Mouse (Mus musculus) c-Kit-positive CD71-negative TER-119-negative erythroid progenitor cells, embryonic 14.5 days (primary cell): Measurements from ENCODE around the gene Ccdc69.
A peak's percentile ranks its signal among the peaks of the same experiment; 100 is the strongest.
"Not testable (repeated sequence)": the region's sequence is repeated elsewhere in the genome, so short reads cannot be mapped to it uniquely, and the experiment has no call there.

Experiments
- DNase-seq: peaks from one replicate; pipeline ENCODE4 v3.0.0-alpha.2; 2013; ENCODE audit warnings: low read depth

The Ccdc69 gene

DNA sequence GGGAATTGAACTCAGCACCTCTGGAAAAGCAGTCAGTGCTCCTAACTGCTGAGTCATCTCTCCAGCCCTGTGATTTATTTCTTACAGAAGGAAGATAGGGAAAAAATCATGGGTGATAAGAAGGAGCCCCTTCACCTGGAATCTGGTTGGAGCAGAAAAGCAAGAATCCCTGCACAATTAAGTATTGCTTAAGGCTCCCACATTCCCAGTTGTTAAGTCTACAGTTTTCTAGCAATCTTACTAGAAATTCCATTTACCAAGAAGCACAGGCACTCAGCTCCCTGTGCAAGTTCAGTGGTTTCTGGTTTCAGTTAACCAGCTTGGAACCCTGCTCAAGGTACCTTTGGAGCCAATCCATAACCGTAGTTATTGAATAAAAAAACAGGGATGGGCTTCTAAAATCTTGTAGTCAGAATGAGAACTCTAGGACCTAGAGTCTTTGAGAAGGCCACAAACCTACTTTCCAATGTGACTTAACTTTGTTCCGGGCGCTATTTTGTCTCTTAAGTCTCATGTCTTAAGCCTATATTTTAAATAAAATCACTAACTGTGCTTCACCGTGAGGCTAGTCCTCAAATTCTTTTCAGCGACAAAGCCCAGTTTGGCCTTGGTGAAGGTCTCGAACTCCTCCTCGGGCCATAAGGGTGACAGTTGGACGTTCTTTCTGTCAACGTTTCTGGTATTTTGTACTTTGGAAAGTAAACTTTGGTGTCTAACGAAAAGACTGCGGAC is 19.0 kb upstream of the Ccdc69 start:
- no peak for DNase-seq

DNA sequence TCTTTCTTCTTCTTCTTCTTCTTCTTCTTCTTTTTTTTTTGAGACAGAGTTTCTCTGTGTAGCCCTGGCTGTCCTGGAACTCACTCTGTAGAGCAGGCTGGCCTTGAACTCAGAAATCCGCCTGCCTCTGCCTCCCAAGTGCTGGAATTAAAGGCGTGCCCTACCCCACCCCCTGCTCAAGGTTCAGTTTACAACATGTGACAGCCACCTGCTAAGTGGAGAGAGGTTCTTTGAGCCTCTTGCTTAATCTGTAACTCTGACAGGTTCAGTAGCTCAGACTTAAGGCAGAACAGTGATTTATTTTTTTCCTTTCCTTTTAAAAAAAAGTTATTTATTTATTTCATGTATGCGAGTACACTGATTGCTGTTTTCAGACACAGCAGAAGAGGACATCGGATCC is 18.4 kb upstream of the Ccdc69 start:
- DNase-seq, result not testable (repeated sequence)

DNA sequence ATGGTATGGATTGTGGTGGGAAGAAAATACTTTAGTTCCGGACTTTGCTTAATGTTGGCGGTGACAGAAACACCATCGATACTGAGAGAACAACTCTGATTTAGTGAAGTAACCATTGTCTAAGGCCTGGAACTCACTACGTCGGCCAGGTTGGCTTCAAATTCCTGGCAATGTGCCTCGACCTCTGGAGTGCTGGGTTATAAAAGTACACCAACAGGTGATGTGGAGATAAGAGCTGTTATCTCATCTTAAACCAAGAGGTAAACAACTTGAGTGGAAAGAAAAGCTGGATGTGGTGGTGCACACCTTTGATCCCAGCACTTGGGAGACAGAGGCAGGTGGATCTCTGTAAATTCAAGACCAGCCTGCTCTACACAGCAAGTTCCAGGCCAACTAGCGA is 15.2 kb upstream of the Ccdc69 start:
- no peak for DNase-seq

DNA sequence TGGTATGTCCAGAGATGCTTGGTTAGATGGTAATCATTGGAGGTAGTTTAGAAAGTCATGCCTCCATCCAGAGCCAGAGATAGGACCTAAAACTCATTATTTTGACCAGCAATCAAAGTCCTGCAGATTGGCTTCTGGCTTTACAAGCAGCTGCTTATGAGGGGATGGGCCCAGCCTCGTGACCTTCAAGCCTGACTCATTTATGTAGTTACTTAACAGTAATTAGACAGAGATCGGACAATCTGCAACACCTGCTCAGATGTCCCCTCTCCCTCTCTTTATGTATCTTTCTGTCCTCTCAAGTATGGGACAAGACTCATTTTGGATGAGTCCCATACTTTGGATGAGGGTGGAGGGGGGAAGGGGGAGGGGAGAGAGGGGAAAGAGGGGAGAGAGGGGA is 12.0 kb upstream of the Ccdc69 start:
- no peak for DNase-seq

DNA sequence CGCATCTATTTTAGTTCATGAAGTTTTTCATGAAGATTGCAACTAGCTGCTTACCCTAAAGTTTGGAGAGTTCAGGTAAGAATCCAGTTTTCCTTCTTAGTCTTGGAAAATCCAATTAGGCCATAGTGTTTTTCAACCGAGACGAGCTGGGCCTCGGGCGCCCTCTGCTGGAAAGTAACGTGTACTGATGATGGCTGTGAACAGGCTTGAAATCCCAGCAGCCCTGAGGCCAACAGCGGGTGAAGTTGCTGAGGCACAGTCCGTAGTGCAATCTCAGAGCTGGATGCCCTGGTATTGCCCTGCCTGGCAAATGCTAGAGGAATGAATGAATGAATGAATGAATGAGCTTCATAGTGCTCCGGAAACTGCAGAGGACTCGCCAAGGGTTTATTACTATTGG is 9.1 kb upstream of the Ccdc69 start:
- DNase-seq, result peak; percentile 66

DNA sequence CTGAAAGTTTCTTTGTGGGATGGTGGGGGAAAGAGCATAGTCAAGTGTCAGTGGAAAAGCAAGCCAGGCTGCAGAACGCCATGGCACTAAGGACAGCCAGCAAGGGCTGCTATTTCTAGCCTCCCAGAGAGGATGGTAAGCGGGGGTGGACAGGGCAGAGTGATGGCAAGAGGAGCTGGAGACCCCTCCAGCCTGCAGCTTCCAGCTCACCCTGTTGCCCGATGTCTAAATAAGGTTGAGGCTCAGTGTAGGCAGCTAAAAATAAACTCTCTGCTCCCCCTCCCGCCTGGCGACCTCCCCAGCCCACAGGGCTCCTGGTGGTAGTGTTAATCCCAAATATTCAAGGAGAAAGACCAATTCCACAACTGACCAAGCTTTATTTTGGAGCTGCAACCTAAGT is 7.5 kb upstream of the Ccdc69 start:
- no peak for DNase-seq

DNA sequence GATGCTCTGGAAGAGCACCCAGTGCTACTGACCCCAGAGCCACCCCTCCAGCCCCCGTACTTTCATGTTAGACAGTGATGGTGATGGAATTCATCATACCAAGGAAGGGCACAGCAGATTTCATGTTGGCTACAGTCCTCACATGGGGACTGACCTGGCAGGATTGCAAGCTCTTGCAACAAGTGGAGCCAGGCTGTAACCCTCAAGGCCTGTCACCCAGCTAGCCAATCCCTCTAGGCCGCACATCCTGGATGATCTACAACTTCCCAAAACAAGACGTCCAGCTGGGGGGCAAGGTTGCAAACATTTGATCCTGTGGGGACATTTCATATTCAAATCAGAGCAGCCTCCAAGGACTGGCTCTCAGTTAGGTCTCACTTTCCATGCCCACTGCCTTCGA is 6.7 kb upstream of the Ccdc69 start:
- DNase-seq, result no peak

DNA sequence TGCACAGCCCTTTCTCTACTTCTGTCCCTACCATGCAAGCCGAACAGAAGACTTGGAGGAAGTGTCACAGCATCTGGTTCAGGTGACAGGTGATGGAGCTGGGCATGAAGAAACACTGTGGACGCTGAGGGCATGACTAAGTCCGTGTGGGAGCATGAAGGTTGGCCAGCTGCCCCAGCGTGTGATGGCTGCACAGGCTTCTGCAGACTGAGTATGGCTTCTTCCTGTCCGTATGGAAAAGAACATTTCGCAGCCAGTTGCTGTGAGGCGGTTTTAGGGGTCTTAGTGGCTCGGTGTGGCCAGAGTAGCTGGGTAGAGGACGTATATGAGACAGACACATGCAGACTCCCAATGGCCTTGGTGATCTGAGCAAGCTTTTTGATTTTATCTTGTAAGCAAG is 3.3 kb upstream of the Ccdc69 start:
- DNase-seq, result no peak

DNA sequence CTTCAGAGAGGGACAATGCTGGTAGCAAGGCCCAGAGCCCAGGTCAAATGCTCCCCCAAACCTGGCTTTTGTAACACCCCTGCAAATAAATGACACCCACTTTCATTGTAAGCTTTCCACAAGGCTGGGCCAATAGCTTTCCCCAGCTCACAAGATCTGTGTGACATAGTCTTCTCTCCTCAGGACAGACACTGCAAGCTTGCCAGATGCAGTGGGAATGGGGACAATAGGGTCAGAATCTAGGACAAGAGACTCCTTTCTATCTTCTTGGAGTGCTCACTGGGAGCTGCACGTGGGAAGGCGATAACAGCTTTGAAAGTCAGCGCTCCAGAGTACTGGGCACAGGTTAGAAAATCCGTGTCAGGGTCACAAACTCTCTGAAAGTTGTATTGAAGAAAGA is 1.2 kb upstream of the Ccdc69 start:
- no peak for DNase-seq

DNA sequence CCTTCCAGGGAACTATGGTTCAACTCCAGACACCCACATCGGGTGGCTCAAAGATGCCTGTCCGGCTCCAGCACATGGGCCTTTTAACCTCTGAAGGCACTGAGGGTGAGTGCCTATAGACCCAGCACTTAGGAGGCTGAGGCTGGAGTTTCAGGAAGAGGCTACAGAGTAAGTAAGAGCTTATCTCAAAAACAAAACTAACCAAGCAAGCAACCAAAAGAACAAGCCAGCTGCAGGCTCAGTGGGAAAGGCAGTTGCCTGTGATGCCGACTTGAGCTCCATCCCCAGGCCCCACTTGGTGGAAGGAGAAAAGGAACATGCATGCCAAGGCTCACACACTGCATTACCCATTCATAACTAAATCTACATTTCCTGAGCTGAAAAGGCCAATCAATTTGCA is 571 bp upstream of the Ccdc69 start:
- DNase-seq, result no peak

DNA sequence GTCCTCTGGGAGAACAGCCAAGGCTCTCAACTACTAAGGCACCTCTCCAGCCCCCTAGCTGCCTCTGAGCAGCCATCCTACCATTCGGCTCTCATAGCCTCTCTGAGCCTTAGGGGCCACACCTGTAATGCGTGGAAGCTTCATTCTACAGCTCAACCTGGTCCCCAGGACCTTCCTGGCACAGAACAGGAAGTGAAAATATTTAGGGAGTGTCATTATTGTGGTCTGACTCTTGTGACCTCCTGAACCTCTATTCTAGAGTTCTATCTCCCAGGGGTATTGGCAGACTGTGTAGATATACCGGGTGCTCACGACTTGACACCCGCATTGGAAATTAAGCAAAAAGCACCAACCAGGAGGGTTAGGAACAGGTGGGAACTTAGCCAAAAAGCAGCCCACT is 1.7 kb downstream of the Ccdc69 start:
- no peak for DNase-seq

DNA sequence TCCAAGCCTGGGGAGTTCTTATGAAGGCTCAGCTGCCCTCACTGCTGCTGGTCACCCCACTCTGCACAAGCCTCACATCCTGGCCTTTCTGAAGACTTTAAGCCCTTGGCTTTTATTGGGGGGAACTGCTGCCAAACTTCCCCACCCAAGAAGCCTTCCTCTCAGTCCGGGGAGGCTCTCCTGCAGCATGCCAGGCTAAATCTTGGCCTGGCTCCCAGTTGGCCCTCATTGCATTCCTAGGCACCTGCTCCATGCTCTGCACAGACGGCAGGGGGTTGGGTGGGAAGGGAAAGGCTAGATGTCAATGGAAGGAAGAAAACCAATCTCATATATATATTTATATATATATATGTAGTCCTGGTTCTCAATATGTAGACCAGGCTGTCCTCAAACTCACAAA is 2.3 kb downstream of the Ccdc69 start:
- DNase-seq, result no peak

DNA sequence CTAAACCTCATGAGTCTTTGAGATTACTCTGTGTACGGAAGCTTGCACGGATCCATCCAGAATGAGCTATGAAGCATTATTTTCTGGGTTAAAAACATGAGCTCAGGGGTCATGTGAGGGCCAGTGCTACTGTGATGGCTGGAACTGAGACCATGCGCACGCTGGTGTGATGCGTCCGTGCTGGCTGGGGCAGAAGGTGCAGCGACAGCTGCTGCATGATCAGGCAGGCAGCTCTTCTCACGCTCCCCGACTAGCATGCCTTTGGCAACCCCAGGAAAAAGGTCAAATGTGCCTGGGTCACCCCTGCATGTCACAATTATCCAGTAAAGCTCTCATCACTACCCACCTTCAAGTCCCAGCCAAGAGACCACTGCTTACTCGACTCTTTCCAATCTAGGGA is 4.7 kb downstream of the Ccdc69 start:
- no peak for DNase-seq

DNA sequence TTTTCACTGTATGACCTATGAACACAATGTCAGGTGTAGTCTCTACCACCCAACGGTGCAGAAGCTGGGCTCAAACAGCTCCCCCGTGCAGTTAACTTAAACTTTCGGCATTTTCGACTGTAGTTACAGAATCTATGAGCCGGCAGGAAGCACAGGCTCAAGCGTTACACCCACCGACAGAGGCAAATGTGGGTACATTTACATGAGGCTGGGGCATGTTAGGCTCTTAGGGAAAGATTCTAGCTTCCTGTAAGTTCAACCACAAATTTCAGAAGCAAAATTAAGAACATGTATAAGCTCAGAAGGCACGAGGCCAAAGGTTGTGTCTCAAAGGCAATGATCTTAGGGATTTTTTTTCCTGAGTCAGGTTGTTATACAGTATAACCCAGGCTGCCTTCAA is 5.5 kb downstream of the Ccdc69 start:
- no peak for DNase-seq

DNA sequence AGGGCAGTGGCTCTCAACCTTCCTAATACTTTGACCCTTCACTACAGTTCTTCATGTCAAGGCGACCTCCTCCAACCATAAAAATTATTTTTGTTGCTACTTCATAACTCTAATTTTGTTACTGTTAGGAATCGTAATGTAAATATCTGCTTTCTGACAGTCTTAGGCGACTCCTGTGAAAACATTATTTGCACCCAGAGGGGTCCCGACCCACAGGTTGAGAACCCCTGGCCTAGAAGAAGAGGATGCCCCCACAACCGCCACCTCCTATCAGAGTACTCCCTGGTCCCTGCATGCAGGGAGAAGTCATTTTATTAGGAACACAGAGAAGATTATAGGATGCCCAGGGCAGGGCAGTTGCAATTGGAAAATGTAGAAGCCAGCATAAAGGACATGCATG is 6.6 kb downstream of the Ccdc69 start:
- no peak for DNase-seq

DNA sequence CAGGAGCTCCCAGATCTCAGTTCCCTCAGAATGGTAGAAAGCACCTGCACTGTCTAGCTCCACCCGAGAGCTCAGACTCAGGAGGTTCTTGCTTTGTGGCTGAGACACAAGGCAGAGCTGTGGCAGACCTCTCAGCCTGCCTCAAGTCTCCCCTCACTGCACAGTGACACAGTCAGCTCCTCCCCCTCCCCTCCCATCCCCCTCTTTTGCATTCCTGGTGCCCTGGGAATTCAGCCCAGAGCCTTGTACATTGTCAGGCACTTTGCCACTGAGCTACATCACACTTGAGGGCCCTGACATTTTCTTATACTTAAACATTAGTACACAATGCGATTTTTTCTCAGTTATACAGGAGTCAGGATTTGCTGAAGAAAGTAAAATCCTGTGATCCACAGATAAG is 8.9 kb downstream of the Ccdc69 start:
- DNase-seq, result no peak

DNA sequence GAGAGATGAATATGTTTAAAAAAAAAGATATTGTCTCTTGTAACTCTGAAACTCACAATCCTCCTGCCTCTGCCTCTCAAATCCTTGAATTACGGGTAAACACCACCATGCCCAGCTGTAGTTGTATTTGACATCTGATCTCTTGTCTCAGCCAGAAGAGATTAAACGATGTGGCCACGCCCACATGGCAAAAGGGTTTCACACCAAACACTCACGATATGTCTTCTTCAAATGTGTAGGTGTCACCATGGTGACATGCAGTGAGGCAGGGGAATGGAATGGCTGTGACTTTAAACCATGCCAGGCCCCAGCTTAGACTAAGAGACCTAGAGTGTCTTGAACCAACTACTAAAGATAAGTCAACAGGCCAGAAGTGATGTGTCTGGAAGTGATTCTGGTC is 11.0 kb downstream of the Ccdc69 start:
- no peak for DNase-seq

DNA sequence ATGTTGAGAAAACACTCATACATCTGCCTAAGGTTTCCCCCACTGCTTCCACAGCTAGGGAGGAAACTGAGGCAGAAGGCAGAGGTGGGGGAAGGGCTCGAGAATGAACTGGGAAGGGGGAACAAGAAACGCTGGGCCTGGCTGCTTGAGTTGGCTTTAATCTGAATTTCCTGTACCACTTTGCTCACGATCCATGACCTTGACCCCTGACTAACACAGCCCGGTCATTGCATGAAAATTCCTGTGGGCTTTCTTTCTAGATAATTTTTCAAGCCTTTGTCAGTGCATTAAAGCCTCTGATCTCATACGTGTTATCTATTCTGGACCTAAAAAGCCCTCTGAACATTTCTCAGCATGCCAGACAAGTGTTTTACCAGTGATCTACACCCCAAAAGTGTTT is 15.1 kb downstream of the Ccdc69 start:
- DNase-seq, result no peak

DNA sequence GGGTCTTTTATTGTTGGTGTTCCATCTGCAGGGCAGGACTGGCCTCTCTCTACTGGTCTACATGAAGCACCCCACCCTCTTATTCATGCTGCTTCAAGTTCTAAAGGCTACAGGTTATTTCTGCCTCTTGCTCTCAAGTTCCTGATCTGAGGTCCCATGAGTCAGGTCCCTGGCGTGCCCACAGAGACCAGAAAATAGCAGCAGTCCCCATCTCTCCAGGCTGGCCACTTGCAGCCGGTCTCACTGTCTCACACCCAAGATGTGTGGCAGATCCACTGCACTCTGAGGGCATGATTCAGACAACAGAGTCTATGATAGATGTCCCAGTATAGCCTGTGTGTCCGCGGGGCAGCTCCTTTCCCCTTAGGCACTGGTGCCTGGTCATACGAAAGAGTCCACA is 17.1 kb downstream of the Ccdc69 start:
- DNase-seq, result no peak

DNA sequence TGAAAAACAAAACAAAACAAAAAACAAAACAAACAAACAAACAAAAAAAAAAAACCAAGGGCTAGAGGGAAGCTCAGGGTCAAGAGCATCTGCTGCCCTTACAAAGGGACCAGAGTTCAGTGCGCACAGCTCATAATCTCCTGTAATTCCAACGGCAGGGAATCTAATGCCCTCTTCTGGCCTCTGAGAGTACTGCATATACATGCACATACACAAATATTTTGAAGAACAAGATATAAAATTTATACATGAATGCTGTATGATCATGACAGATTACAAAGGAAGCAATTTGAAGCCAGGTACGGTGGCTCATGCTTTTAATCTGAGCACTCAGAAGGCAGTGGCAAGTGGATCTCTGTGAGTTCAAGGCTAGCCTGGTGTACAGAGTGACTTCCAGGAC is 20.4 kb downstream of the Ccdc69 start:
- no peak for DNase-seq

DNA sequence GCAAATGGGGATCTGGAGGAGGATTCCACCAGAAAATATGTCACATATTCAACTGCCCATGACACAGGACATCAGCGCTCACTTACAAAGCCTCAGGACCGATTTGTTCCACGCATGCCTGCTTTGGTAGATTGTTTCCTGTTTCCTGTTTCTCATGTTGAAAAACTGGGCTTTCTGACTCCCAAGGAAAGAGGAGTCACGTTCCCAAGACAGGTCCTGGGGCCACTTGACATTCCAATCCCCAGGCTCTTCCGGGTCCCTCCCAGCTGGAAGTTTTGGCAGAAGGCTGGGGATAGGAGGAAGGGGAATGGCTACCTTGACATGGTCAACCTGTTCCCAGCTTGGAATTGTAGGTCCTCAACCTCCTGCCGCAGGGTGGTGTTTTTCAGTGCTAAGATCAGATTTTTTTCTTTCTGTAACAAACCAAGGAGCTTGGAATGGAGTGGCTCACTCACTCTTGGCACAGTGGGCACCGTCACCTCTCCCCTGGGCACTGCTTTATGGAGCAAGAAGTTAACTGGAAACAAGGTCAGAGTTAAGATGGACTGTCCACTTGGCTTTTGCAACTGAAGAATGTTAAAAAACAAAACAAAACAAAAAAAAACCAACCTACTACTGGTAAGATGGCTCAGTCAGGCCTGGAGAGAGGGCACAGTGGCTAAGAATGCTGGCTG is 27.0 kb downstream of the Ccdc69 start:
- no peak for DNase-seq

DNA sequence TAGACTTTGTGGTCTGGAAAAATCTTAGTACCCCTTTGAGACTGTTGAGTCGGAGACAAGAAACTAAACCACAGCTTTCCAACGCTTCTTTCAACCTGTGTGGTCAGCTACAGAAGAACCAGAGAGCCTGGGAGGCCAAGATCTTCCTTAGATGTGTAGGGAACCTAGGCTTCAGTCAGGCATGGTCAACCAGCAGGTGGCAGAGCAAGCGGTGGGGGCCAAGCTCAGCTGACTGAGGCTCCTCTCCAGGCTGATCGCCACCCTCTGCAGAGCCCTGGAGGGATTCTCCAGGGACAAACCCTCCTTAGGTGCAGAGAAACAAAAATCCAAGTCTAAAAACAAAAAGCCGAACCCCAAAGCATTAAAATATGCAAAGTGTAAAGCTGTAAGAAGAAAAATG is 31.3 kb downstream of the Ccdc69 start:
- DNase-seq, result no peak

DNA sequence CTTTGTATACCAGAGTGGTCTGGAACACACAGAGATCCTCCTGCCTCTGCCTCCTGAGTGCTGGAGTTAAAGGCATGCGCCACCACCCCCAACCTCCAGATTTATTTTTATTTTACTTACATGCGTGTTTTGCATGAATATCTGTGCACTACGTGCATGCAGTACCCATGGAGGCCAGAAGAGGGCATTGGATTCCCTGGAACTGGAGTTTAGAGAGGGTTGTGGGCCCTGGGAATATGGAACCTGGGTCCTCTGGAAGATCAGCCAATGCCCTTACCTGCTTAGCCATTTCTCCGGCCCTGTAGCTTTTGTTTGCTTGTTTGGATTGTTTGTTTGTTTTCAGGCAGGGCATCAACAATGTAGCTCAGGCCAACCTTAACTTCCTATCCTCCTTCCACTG is 36.6 kb downstream of the Ccdc69 start:
- DNase-seq, result no peak

DNA sequence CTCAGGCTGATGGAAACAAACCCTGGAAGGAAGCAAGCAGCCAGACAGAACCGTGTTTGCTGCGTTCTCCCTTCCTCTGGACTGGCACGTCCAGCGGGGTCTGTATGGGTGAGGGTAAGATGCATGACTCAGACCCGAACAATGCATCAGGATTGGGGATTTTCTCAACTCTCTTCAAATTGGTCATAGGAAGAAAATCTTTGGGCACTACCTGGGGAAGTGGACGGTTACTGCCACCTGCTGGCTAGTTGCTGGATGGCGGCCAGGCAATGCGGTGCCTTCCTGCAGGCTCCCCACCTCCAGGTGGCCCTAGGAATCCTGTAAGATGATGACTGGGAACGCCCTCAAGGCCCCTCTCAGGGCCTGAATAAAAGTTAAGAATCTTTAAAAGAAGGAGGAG is 38.3 kb downstream of the Ccdc69 start:
- DNase-seq, result peak; percentile 60
